Mouse (Mus musculus): ENCODE results near the gene Pim1.
"Not testable (repeated sequence)": the region's sequence is repeated elsewhere in the genome, so short reads cannot be mapped to it uniquely, and the experiment has no call there.

The Pim1 gene

GRCm38 (mm10) chr17:29494062-29494731, 3.6 kb downstream of the Pim1 start:
- no peak for ATAC-seq (ENCODE audit: low TSS enrichment)

DNA sequence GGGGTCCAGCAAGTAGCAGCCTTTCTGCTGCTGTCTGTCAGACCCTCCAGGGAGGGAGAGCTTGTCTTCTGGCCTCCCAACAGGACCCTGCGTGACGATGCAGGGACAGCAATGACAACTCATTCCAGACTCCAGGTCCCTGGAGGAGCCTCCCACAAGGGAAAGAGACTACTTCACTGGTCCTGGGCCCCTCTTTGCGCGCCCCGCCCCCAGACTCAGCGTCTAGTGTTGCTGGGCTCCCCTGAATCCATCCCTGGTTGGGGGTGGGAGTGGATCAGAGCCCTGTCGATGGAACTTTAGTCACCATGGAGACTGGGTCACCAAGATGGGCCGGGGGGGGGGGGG, 4.2 kb downstream of the Pim1 start:
- no peak for ATAC-seq (ENCODE audit: low TSS enrichment)

DNA sequence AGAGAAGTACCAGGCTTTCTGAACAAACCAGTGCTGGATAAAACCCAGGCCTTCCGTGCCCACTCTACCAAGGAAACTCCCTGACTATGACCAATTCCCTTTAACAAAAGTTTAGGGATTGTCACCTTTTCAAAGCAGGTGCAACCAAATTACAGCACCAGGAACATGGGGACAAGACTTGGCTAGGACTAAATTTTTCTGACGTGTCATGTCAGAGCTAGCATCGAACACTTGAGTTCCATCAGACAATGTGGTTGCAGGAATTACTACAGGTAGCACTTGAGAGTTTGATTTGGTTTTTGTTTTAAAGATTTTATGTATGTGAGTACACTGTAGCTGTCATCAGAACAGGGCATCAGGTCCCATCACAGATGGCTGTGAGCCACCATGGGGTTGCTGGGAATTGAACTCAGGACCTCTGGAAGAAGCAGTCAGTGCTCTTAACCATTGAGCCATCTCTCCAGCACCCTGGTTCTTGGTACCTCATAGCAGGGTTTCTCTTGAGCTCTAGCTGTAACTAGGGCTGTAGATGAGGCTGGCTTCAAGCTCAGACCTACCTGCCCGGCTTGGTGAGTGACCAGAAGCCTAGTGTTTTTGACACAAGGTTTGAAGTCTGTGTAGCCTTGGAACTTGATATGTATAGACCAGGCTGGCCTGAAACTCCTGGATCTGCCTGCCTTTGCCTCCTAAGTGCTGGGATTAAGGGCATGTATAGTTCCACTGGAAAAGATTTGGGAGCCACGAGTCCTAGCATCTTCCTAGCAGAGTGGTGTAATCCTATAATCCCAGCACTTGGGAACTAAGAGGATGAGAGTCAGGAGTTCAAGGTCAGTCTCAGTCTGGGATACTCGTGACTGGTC, 5.9 kb downstream of the Pim1 start:
- no peak for ATAC-seq (ENCODE audit: low TSS enrichment)

GRCm38 (mm10) chr17:29497071-29497354, 6.5 kb downstream of the Pim1 start:
- ATAC-seq (ENCODE audit: low TSS enrichment), result no peak

DNA sequence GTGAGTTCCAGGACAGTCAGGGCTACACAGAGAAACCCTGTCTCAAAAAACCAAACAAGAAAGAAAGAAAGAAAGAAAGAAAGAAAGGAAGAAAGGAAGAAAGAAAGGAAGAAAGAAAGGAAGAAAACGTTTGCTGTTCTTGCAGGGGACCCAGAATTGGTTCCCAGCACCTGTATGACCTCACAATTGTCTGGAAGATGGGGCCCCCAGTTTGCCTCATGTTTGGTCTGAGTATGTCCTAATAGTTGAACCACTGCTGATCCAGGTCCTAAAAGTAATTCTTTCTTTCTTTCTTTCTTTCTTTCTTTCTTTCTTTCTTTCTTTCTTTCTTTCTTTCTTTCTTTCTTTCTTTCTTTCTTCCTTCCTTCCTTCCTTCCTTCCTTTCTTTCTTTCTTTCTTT, 6.9 kb downstream of the Pim1 start:
- ATAC-seq (ENCODE audit: low TSS enrichment), result not testable (repeated sequence)

GRCm38 (mm10) chr17:29498028-29498427, 7.5 kb downstream of the Pim1 start:
- ATAC-seq (ENCODE audit: low TSS enrichment), result no peak

GRCm38 (mm10) chr17:29498952-29499351, 8.4 kb downstream of the Pim1 start:
- not testable (repeated sequence) for ATAC-seq (ENCODE audit: low TSS enrichment)

DNA sequence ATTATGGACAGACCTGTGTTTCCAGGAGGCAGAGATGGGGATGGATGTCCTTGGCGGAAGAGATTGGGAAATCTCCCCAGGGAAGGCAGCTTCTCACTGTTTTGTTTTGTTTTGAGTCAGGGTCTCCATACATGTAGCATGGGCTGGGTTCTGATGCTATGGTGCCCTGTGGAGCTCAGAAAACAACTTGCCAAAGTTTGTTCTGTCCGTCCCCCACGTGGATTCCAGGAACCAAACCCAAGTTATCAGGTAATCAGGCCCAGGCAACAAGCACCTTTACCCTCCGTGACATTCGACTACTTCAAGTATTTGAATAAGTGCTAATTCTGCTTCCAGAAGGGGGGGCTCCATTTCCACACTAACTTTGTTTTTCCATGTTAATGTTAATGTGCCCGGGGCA, 9.0 kb downstream of the Pim1 start:
- no peak for ATAC-seq (ENCODE audit: low TSS enrichment)

DNA sequence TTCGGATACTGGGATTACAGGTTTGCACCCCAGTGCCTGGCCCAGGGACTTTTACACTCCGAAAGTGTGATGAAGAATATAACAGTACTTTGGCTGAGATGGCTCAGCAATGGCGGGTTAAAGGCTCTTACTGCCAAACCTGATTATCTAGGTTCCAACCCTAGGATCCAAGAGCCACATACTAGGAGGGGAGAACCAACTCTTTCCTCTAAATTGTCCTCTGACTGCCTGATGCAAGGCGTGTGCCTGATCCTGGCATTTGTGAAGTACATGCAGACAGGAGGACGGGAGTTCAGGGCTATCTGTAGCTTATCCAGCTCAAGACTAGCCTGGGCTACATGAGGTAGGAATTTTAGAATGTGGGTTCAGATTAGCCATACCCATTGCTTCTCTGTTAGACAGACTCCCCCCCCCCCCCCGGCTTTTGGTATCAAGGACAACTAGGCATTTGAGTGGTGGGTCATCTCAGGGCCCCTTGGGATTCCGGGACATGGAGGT, 9.7 kb downstream of the Pim1 start:
- ATAC-seq (ENCODE audit: low TSS enrichment), result no peak

DNA sequence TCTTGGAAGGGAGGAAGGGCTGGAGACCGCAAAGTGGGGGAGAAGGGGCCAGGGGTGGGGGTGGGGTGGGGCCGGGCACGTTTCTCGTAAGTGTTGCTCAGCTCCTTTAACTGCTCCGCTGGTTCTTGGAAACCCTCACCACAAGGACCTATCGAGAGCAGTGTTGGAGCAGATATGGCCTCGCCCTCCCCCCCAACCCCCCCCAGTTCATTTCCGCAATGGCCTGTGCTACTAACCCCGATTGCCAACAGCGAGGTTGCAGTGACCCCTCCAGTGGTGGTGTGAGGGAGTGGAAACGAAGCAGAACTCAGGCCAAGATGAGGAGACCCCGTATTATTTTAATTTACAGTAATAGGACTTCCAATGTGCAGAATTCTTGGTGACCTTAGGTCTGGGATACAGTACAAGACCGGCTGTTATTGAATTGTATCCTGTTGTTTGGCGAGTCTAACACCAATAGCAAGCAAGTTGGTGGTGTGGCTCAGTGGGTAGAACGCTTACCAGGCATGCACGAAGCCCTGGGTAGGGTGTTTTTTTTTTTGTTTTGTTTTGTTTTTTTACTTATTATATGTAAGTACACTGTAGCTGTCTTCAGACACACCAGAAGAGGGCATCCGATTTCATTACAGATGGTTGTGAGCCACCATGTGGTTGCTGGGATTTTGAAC, 10.4 kb downstream of the Pim1 start:
- ATAC-seq (ENCODE audit: low TSS enrichment), result no peak

GRCm38 (mm10) chr17:29502005-29502668, 11.6 kb downstream of the Pim1 start:
- ATAC-seq (ENCODE audit: low TSS enrichment), result no peak

DNA sequence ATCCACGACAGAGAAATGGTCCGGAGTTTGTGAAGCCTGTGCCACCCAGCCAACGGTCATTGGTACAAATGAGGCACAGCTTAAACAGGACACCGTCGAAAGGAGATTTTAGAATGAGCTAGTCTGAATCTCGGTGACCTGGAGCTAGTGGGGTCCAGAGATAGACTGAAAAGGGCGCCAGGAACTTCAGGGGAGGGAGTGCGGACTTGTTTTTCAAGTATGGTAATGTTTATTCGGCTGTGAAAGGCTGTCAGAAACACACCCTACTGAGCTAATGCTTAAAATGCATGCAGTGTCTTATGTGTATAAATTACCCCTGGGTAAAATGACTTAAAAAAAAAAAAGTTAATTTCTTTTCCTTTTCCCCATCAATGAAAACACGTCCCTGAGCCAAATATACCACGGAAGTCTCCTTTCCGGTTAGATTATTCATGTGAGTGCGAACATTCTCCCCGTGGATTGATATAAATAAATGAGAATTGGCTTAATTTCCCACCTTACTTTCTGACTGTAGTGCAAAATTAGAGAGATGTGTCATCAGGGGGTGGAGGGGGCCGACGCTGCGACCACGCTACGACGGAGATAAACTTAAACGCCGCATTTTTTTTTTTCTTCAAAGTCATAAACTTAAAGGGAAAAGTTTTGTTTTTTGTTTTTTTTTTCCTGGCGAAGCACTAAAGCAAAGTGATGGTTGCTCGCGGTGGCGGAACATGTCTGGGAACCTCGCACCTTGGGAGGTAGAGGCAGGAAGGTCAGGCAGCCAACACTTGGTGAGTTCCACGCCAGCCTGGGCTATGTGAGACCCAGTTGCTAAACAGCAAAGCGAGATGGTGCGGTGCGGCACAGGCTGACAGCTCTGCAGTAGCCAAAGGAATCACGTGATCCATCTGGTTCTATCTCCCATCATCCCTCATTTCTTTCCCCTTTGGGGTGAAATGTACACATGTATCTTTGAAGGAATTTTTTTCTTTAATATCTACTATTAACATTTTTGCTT, 12.4 kb downstream of the Pim1 start:
- no peak for ATAC-seq (ENCODE audit: low TSS enrichment)

DNA sequence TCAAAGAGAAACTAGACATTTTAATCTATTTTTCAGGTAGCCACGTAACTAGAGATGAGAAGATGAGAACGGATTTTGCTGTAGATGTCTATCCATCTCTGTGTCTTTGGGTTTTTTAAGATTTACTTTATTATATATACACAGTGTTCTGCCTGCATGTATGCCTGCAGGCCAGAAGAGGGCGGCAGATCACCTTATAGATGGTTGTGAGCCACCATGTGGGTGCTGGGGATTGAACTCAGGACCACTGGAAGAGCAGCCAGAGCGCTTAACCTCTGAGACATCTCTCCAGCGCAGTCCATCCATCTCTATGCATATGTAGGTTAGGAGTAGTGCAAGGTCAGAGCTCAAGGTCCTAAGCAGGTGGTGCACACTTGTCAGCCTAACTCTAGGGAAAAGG, 13.1 kb downstream of the Pim1 start:
- no peak for ATAC-seq (ENCODE audit: low TSS enrichment)

- no peak for ATAC-seq (ENCODE audit: low TSS enrichment)
Observed at GRCm38 (mm10) chr17:29508927-29509608, 18.5 kb downstream of the Pim1 start.

DNA sequence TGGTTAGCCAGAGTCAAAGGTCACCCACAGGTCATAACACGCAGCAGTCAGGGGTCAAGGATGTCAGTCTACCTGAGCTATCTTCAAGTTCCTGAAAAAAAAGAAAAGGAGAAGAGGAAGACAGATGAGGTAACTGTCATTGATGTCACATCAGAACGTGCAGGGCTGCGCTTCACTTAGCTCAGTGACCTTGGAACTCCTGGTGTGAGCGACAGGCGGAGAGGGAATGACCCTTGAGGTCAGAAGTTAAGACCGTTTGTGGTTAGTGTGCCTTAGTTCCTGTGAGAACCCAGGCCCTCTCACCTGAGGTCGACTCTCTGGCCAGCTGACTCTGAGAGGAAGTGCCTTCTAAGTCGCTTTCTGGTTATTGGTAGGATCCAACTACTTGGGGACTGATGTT, 20.1 kb downstream of the Pim1 start:
- no peak for ATAC-seq (ENCODE audit: low TSS enrichment)

DNA sequence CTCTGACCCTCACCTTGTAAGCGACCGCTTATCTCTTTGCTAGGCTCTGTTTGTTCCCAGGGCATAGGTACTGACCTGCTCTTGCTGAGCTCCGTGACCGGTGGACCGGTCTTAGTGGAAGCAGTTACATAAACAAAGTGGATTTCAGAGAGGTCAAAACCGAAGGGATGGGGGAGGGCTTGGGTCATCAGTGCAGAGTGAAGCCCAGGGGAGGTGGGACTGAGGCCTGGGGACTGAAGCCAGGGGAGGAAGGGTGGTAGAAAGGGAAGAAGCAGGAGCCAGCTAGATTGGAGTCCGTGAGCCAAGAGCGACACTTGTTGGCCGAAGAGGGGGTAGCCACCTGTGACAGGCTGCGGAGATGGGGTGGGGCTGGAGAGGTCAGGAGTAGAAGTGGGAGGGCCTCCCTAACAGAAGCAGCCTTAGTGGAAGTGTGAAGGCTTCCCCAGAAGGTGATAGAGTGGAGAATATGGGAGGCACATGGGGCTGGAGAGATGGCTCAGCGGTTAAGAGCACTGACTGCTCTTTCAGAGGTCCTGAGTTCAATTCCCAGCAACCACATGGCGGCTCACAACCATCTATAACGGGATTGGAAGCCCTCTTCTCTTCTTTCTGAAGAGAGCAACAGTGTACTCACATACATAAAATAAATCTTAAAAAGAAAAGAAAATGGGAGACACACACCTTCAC, 22.6 kb downstream of the Pim1 start:
- ATAC-seq (ENCODE audit: low TSS enrichment), result no peak

DNA sequence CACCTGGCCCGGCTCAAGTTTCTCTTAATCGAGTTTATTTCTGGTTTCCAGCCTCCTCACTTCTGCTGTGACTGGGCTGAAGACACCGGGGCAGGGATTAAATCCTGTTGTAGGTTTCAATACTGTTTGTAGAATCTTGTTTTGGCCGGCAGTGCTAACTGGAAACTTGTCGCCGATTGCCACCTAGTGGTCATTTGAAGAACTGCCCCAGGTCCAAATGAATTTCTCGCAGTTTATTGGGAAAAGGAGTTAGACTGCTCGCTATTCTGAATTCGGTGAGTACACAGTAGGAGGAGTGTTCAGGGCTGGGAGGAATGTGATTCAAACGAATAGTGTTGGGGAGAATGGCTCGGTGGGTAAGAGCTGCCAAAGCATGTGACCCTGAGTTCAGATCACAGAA, 23.9 kb downstream of the Pim1 start:
- peak; percentile 73; the same call in 1 of the 2 replicates for ATAC-seq (ENCODE audit: low TSS enrichment)

- ATAC-seq (ENCODE audit: low TSS enrichment), result not testable (repeated sequence)
Observed at GRCm38 (mm10) chr17:29518665-29519064, 28.1 kb downstream of the Pim1 start.

GRCm38 (mm10) chr17:29519731-29520130, 29.2 kb downstream of the Pim1 start:
- no peak for ATAC-seq (ENCODE audit: low TSS enrichment)

DNA sequence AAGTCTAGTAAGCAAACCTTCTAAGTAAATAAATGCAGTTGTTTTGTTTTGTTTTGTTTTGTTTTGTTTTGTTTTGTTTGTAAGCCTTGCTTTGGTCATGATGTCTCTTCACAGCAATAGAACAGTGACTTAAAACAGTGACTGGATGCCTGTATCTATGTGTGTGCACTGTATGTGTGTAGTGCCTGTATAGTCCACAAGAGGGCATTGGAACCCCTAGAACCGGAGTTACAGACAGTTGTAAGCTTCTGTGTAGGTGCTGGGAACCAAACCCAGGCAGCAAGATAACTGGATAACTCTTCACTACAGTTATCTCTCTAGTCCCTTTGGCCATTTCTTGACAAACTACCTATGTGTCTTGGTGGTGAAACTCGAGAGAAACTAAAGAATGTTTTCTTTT, 35.1 kb downstream of the Pim1 start:
- ATAC-seq (ENCODE audit: low TSS enrichment), result no peak

Measured in frontal cortex, adult (tissue).